Mouse (Mus musculus): ENCODE results near the gene Adam15. TPM values are rescaled to one million over a fixed set of nuclear protein-coding genes. Genes with fewer than 3 reads are reported as not detected.
A peak's percentile ranks its signal among the peaks of the same experiment; 100 is the strongest.

Gene Adam15
- polyA plus RNA-seq, 1 experiment from 2014 or later: 32.7 TPM

DNA sequence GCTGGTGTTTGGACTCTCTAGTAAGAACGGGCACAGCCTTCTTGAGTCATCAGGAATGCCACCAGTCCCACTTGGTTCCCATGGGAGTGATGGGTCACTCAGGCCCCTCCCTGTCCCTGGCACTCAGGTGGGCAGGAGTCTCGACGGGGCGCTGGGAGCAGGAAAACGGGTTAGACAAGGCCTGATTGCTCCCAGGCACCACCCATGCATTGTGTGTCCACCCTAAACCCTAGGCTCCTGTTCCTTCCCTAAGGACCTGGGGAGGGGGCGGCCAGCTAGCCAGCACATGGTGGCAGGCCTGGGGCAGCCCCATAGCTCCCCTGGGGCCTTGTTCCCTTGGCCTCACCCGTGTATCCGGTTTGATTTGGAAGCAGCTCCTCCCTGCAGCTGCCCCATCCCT is 31.5 kb downstream of the Adam15 start:
- TF ChIP-seq CTCF (IDR thresholded peaks at IDR 0.05; ENCODE audit: low read depth): no peak
- DNase-seq: no peak
- Histone ChIP-seq H3K27me3 (ENCODE audit: insufficient read depth, low read length) (peaks cover 55% of the 10 kb centered on the region), H3K9ac (no peak overlapping the region), H3K4me1 (ENCODE audit: insufficient read depth) (peaks cover 37% of the 10 kb centered on the region), H3K27ac (ENCODE audit: low read depth) (no peak overlapping the region), H3K4me3 (ENCODE audit: low read depth, low read length) (no peak overlapping the region), H3K36me3 (ENCODE audit: insufficient read depth) (no peaks in the 10 kb centered on the region), H3K9me3 (ENCODE audit: low read depth, low read length) (no peaks in the 10 kb centered on the region), H3K4me2 (no peak overlapping the region)
- WGBS: 75% methylated on average over 8 of the region's 8 CpGs
- ATAC-seq (ENCODE audit: insufficient read depth): no peak

DNA sequence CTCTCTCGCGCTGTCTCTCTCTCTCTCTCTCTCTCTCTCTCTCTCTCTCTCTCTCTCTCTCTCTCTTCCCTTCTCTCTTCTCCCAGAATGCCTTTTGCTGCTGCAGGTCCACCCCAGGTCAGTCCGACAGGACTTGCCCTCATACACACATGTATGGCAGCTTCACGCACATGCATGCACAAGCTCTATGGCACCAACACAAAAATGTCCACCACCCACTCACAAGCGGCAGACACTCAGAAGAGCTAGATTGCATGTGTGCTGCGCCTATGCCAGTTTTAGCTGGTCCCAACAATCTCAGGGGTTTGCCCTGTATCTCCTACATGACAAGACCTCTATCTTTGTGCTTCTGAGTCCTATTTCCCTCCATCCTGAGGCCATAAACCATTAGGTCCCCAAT is 32.5 kb downstream of the Adam15 start:
- no peaks in the 10 kb centered on the region for H3K9me3 ChIP-seq (ENCODE audit: low read depth, low read length)
- H3K4me3 ChIP-seq (ENCODE audit: low read depth, low read length): no peak overlapping the region
- no peak for DNase-seq
- 61% methylated on average over 6 of the region's 6 CpGs for WGBS
- peaks cover 48% of the 10 kb centered on the region for H3K27me3 ChIP-seq (ENCODE audit: insufficient read depth, low read length)
- no peaks in the 10 kb centered on the region for H3K36me3 ChIP-seq (ENCODE audit: insufficient read depth)
- TF ChIP-seq CTCF (IDR thresholded peaks at IDR 0.05; ENCODE audit: low read depth): no peak
- H3K4me1 ChIP-seq (ENCODE audit: insufficient read depth): peaks cover 36% of the 10 kb centered on the region
- ATAC-seq (ENCODE audit: insufficient read depth): no peak
- no peak overlapping the region for H3K9ac ChIP-seq
- peak overlapping the region; percentile 77; the same call in 1 of the 2 replicates for H3K4me2 ChIP-seq
- H3K27ac ChIP-seq (ENCODE audit: low read depth): no peak overlapping the region

DNA sequence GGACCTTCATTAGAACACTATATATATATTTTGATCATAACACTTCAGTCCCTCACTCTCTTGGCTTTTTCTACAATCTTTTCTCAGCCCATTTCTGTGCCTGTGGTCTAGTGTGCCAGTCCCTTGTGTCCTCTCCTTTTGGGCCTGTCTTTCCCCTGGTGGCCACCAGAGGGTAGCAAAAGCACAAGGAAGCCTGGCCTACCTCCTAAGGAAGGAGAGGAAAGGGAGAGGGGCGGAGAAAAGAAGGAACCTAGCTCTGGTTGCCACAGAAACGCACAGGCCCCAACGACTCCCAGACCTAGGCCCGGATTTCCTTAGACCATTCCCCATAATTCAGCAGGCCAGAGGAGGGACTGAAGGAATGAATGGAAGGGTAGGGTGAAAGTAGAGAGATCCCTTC is 33.0 kb downstream of the Adam15 start:
- Histone ChIP-seq H3K4me1 (ENCODE audit: insufficient read depth) (peaks cover 32% of the 10 kb centered on the region), H3K9ac (no peak overlapping the region)
- peak; percentile 16 for ATAC-seq (ENCODE audit: insufficient read depth)

DNA sequence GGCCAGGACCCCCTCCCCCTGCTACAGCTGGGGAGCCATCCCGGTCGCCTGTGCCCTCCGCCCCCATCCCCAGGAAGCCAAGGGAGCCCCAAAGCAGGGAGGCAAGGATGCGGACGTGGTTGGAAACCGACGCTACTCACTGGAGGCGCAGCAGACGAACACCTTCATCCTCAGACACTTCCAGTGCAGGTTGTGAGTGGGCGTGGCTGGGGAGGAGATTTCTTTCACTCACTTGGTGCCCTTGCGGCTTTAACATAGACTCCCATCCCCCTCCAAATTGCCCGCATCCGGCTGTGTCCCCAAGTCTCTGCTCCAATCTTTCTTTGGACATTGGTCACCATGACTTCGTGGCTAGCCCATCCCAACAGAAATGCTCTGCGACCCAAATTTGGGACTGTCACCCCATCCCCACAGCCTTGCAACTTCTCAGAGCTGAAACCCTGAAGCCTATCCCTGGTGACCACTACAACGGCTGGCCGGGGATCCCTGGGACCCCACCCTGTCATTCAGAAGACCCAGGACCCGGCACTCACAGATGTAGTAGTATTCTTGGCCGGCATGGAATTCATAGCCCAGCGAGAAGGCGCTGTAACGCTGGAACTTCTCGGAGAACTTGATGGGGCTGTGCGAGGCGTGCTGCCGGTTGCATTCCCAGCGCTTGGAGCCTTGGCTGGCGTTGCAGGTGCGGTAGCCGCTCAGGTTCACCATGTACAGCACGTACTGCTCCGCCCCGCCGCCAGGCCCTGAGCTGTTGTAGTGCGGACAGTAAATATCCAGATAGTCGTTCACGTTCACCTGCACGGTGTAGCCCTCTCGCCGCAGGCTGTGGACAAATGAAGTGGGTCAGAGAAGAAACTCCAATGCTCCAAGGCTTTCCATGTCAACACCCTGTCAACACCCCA is 33.6 kb downstream of the Adam15 start:
- no peak for TF ChIP-seq CTCF (IDR thresholded peaks at IDR 0.05; ENCODE audit: low read depth)
- Histone ChIP-seq H3K9me3 (ENCODE audit: low read depth, low read length) (no peaks in the 10 kb centered on the region), H3K4me2 (peak overlapping the region; percentile 77), H3K4me1 (ENCODE audit: insufficient read depth) (peaks cover 27% of the 10 kb centered on the region), H3K27me3 (ENCODE audit: insufficient read depth, low read length) (peaks cover 37% of the 10 kb centered on the region), H3K27ac (ENCODE audit: low read depth) (no peak overlapping the region), H3K9ac (no peak overlapping the region), H3K4me3 (ENCODE audit: low read depth, low read length) (peak overlapping the region; percentile 37), H3K36me3 (ENCODE audit: insufficient read depth) (no peaks in the 10 kb centered on the region)
- ATAC-seq (ENCODE audit: insufficient read depth) (peak; percentile 5; the same call in 1 of the 2 replicates), DNase-seq (no peak)
- 10% methylated on average over 39 of the region's 40 CpGs for WGBS

More for the DNA sequence above, 33.0 kb downstream of the Adam15 start:
- Histone ChIP-seq H3K36me3 (ENCODE audit: insufficient read depth) (no peaks in the 10 kb centered on the region), H3K27ac (ENCODE audit: low read depth) (no peak overlapping the region), H3K9me3 (ENCODE audit: low read depth, low read length) (no peaks in the 10 kb centered on the region), H3K27me3 (ENCODE audit: insufficient read depth, low read length) (peaks cover 44% of the 10 kb centered on the region), H3K4me2 (peak overlapping the region; percentile 77), H3K4me3 (ENCODE audit: low read depth, low read length) (no peak overlapping the region)
- peak; percentile 98 for TF ChIP-seq CTCF (IDR thresholded peaks at IDR 0.05; ENCODE audit: low read depth)
- DNase-seq: peak; percentile 95
- 2% methylated on average over 4 of the region's 4 CpGs for WGBS

DNA sequence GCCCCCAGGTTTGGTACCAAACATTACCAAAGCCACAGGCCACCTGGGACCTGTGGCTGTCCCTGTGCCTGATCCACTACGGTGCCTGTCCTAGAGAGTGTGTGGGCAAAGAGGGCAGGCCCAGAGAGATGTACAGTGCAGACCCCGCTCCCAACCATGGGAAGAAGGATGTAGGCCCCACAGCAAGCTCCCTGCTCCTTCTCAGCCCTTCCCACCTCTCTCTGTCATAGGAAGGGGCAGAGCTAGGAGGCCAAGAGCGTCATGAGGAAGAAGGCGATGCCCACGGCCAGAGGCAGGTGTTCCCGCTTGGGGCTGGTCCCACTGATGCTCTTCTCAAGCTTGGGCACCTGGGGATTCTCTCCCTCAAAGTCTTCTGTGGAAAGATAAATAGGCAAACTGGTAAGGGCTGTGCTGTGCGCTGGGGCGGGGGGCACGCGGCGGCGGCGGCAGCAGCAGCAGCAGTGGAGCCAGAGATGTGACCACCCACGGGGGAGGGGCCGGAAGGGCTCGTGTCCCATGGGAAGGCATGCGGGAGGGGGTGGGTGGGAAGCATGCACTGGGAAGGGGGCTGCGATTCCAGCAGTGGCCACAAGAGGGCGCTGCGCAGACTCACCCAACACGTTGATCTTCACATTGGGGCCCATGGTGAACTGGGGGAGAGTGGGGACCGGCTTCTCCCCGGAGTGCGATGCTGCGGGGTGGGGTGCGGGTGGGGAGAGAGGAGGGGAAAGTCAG is 34.4 kb downstream of the Adam15 start:
- ATAC-seq (ENCODE audit: insufficient read depth) (peak; percentile 33), DNase-seq (peak; percentile 92)
- TF ChIP-seq CTCF (IDR thresholded peaks at IDR 0.05; ENCODE audit: low read depth): peak; percentile 97
- Histone ChIP-seq H3K4me2 (peak overlapping the region; percentile 77), H3K27ac (ENCODE audit: low read depth) (0 out of 2 replicates have a peak overlapping the region, but pooled peaks have one; percentile 42), H3K27me3 (ENCODE audit: insufficient read depth, low read length) (peaks cover 29% of the 10 kb centered on the region), H3K9ac (peak overlapping the region; percentile 52), H3K36me3 (ENCODE audit: insufficient read depth) (no peaks in the 10 kb centered on the region), H3K4me3 (ENCODE audit: low read depth, low read length) (peak overlapping the region; percentile 37), H3K9me3 (ENCODE audit: low read depth, low read length) (no peaks in the 10 kb centered on the region), H3K4me1 (ENCODE audit: insufficient read depth) (peaks cover 19% of the 10 kb centered on the region)
- WGBS: 4% methylated on average over 25 of the region's 26 CpGs

DNA sequence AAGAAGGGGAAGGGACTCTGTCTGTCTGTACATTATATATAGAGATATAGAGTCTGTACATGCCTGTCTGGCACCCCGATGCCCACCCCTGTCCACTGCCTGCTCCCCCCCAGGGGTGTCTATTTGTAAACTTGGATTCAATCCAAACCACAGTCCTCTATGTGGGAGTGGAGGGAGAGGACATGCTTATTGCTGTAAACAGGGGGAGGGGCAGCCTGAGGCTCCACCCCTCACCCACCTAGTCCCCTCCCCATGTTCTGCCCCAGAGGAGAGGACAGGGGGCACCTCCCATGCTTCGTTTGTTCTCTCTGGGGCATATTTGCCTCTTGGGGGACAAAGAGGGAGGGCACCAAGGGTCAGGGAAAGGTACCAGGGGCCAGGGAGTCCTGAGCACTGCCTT is 35.0 kb downstream of the Adam15 start:
- H3K4me3 ChIP-seq (ENCODE audit: low read depth, low read length): peak overlapping the region; percentile 37
- ATAC-seq (ENCODE audit: insufficient read depth) (no peak), DNase-seq (peak; percentile 27)
- H3K4me2 ChIP-seq: peak overlapping the region; percentile 77
- TF ChIP-seq CTCF (IDR thresholded peaks at IDR 0.05; ENCODE audit: low read depth): no peak
- H3K9ac ChIP-seq: peak overlapping the region; percentile 52; the same call in 1 of the 2 replicates
- 0 out of 2 replicates have a peak overlapping the region, but pooled peaks have one; percentile 42 for H3K27ac ChIP-seq (ENCODE audit: low read depth)
- H3K4me1 ChIP-seq (ENCODE audit: insufficient read depth): peaks cover 19% of the 10 kb centered on the region
- WGBS: 40% methylated on average over 2 of the region's 2 CpGs
- no peaks in the 10 kb centered on the region for H3K9me3 ChIP-seq (ENCODE audit: low read depth, low read length)
- no peaks in the 10 kb centered on the region for H3K36me3 ChIP-seq (ENCODE audit: insufficient read depth)
- H3K27me3 ChIP-seq (ENCODE audit: insufficient read depth, low read length): peaks cover 24% of the 10 kb centered on the region

DNA sequence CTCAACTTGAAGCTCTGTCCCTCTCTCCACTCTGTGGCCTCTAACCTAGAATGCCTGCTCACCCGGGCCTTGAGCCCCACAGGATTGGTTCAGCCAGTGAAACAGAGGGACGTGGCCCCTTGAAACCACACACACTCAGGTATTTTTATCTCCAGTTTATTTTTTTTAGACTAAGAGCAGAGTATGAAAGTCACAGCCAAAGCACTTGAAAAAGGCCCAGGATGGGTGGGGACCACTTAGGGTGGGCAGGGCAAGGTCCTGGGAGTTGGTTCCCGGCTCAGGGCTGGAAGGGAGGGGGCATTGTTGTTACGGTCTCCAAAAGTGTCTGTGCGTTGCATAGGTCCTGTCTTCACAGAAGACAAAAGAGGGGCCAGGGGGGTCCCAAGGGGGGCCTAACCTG is 35.5 kb downstream of the Adam15 start:
- Histone ChIP-seq H3K4me1 (ENCODE audit: insufficient read depth) (peaks cover 14% of the 10 kb centered on the region), H3K9me3 (ENCODE audit: low read depth, low read length) (no peaks in the 10 kb centered on the region), H3K4me3 (ENCODE audit: low read depth, low read length) (no peak overlapping the region), H3K36me3 (ENCODE audit: insufficient read depth) (no peaks in the 10 kb centered on the region), H3K9ac (no peak overlapping the region), H3K27me3 (ENCODE audit: insufficient read depth, low read length) (peaks cover 19% of the 10 kb centered on the region), H3K27ac (ENCODE audit: low read depth) (peak overlapping the region; percentile 64; the same call in 1 of the 2 replicates), H3K4me2 (peak overlapping the region; percentile 77; the same call in 1 of the 2 replicates)
- DNase-seq (peak; percentile 10), ATAC-seq (ENCODE audit: insufficient read depth) (no peak)
- no peak for TF ChIP-seq CTCF (IDR thresholded peaks at IDR 0.05; ENCODE audit: low read depth)
- 33% methylated on average over 5 of the region's 5 CpGs for WGBS

Data from lung, embryonic 14.5 days (tissue).